ENCODE assay signal across 12 mouse cellular contexts in genomic region chr16:56483466-56483865, GRCm38 (mm10). TPM values are rescaled to one million over a fixed set of nuclear protein-coding genes. Genes with fewer than 3 reads are reported as not detected.
"Had no signal": no experiment of that assay in that cellular context is flagged by ENCODE, and none has a peak within 500 bp of the region (broad histone marks: within the 10 kb centered on the region; RNA-seq: fewer than 3 reads in every experiment).

No protein-coding gene starts in this region.

- ATAC-seq: liver, postnatal 0 days; lung, postnatal 0 days; midbrain, embryonic 13.5 days; midbrain, embryonic 15.5 days had no signal

- DNase-seq: liver, postnatal 0 days; lung, adult 2 months; lung, postnatal 14 days; lung, postnatal 36 days; right cerebral cortex, postnatal 14 days; spleen, adult 18-20 months; thymus, adult 2 months; thymus, postnatal 25 days had no signal

RNA-seq across cellular contexts. Expression of gene Abi3bp, which starts 5.8 kb away (rescaled TPM):
- total RNA-seq: megakaryocyte progenitor cell, adult 5-6 weeks had no signal
